Mouse (Mus musculus) liver, embryonic 16.5 days (tissue): ENCODE measurements around the gene Fv1. TPM values are rescaled to one million over a fixed set of nuclear protein-coding genes. Genes with fewer than 3 reads are reported as not detected.

Source experiments
- ATAC-seq: fragments of 200-750 bp; cut with Nextera tagmentation; 2 replicates; pipeline ENCODE4 v1.8.0; 2017; ENCODE audit warnings: low read depth, mild to moderate bottlenecking, moderate number of reproducible peaks, moderate library complexity
- H3K27ac ChIP-seq: fragments of 300-500 bp; sonication (generic); 2 replicates; pipeline ENCODE4 v1.5.1; 2014; ENCODE audit warnings: mild to moderate bottlenecking, low read length
- H3K27me3 ChIP-seq: fragments of 300-500 bp; sonication (generic); 2 replicates; pipeline ENCODE4 v1.6.1; 2014; ENCODE audit warnings: low read depth, low read length, mixed read lengths; ENCODE audit not compliant: control insufficient read depth, insufficient read depth
- H3K36me3 ChIP-seq: fragments of 300-500 bp; sonication (generic); 2 replicates; pipeline ENCODE4 v1.6.1; 2014; ENCODE audit warnings: mild to moderate bottlenecking; ENCODE audit not compliant: control insufficient read depth, insufficient read depth
- H3K4me1 ChIP-seq: fragments of 300-500 bp; sonication (generic); 2 replicates; pipeline ENCODE4 v1.6.1; 2014; ENCODE audit warnings: low read depth, low read length, mixed read lengths; ENCODE audit not compliant: control insufficient read depth
- H3K4me2 ChIP-seq: fragments of 300-500 bp; sonication (generic); 2 replicates; pipeline ENCODE4 v1.6.1; 2014; ENCODE audit warnings: low read depth, low read length, mixed read lengths
- H3K4me3 ChIP-seq: fragments of 300-500 bp; sonication (generic); 2 replicates; pipeline ENCODE4 v1.5.1; 2014; ENCODE audit warnings: low read depth, mild to moderate bottlenecking, low read length
- H3K9ac ChIP-seq: fragments of 300-500 bp; sonication (generic); 2 replicates; pipeline ENCODE4 v1.6.1; 2014; ENCODE audit warnings: low read depth, low read length
- H3K9me3 ChIP-seq: fragments of 300-500 bp; sonication (generic); replicated peaks from 2 replicates; pipeline ENCODE4 v1.6.1; 2016; ENCODE audit warnings: low read length; ENCODE audit not compliant: control insufficient read depth
- WGBS: fragments of 180-500 bp; shearing (Covaris S2); extraction: QIAGEN DNeasy Blood & Tissue Kit; methylation state at CpG from one replicate; pipeline ENCODE4 v1.1.7; 2014; ENCODE audit not compliant: insufficient replicate concordance; 5-methylcytosine and 5-hydroxymethylcytosine counted together
- polyA plus RNA-seq: library from polyadenylated mRNA; unstranded; fragments of >200 nt; fragmentation: Nextera tagmentation; extraction: Ambion mirVana; gene quantifications from 2 replicates; pipeline ENCODE4 v1.2.1, GENCODE M21; 2015

The Fv1 gene
- polyA plus RNA-seq, 1 experiment from 2014 or later = 1.8 TPM

DNA sequence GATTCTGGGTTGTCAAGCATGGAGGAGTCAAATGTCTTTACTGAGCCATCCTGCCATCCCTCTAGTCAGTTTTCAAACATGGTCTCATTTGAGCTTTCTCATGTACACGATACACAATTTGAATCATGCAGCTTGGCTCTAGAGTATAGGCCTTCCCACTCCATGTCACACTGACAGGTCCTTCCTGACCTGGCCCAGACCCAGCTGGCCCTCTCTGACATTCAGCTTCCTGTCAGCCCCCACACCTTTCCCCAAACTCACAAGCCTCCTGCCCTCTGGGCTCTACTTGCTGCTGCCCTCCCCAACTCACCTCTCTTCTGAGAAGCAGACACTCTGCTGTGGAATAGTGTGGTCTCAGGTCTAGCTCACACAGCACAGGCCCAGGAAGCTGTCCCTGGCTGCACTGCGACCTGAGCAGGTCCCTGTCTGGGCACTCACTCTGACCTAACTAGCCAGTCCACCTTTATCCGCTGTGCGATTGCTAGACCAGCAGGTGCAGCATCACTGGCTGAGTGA, 27.1 kb downstream of the Fv1 start:
- no peak overlapping the region for H3K4me2 ChIP-seq
- WGBS = 75% methylated on average over 4 of the region's 4 CpGs
- peaks cover 32% of the 10 kb centered on the region for H3K36me3 ChIP-seq

GRCm38 (mm10) chr4:147896411-147896810, 27.6 kb downstream of the Fv1 start:
- ATAC-seq = no peak
- Histone ChIP-seq H3K4me2 (no peak overlapping the region), H3K27ac (no peak overlapping the region), H3K36me3 (peaks cover 32% of the 10 kb centered on the region), H3K27me3 (no peaks in the 10 kb centered on the region), H3K4me3 (no peak overlapping the region), H3K9ac (no peak overlapping the region), H3K4me1 (no peaks in the 10 kb centered on the region), H3K9me3 (no peaks in the 10 kb centered on the region)
- 36% methylated on average over 1 of the region's 1 CpGs for WGBS

More for the DNA sequence above, 27.1 kb downstream of the Fv1 start:
- Histone ChIP-seq H3K4me1 (no peaks in the 10 kb centered on the region), H3K9ac (no peak overlapping the region), H3K9me3 (no peaks in the 10 kb centered on the region), H3K27ac (no peak overlapping the region), H3K27me3 (no peaks in the 10 kb centered on the region), H3K4me3 (no peak overlapping the region)
- ATAC-seq = no peak

GRCm38 (mm10) chr4:147897348-147897747, 28.6 kb downstream of the Fv1 start:
- ATAC-seq = no peak
- Histone ChIP-seq H3K27ac (no peak overlapping the region), H3K27me3 (no peaks in the 10 kb centered on the region), H3K4me2 (no peak overlapping the region), H3K9me3 (no peaks in the 10 kb centered on the region), H3K4me1 (no peaks in the 10 kb centered on the region), H3K4me3 (no peak overlapping the region), H3K9ac (no peak overlapping the region), H3K36me3 (peaks cover 32% of the 10 kb centered on the region)
- 78% methylated on average over 3 of the region's 3 CpGs for WGBS

- peaks cover 13% of the 10 kb centered on the region for H3K4me1 ChIP-seq
- H3K4me2 ChIP-seq = no peak overlapping the region
- H3K27ac ChIP-seq = no peak overlapping the region
- ATAC-seq = no peak
- 68% methylated on average over 7 of the region's 7 CpGs for WGBS
- H3K27me3 ChIP-seq = no peaks in the 10 kb centered on the region
- no peaks in the 10 kb centered on the region for H3K9me3 ChIP-seq
- H3K9ac ChIP-seq = no peak overlapping the region
- peaks cover 19% of the 10 kb centered on the region for H3K36me3 ChIP-seq
- H3K4me3 ChIP-seq = no peak overlapping the region
These were observed 31.7 kb downstream of the Fv1 start for GRCm38 (mm10) chr4:147900452-147900851.

GRCm38 (mm10) chr4:147902906-147903500, 34.2 kb downstream of the Fv1 start:
- H3K4me2 ChIP-seq = no peak overlapping the region
- peaks cover 8% of the 10 kb centered on the region; the same call in 1 of the 2 replicates for H3K36me3 ChIP-seq
- no peaks in the 10 kb centered on the region for H3K27me3 ChIP-seq
- 73% methylated on average over 12 of the region's 12 CpGs for WGBS
- H3K4me3 ChIP-seq = no peak overlapping the region
- no peak overlapping the region for H3K9ac ChIP-seq
- ATAC-seq = no peak
- H3K9me3 ChIP-seq = no peaks in the 10 kb centered on the region
- peaks cover 13% of the 10 kb centered on the region for H3K4me1 ChIP-seq
- no peak overlapping the region for H3K27ac ChIP-seq

- Histone ChIP-seq H3K4me3 (peak overlapping the region; percentile 76), H3K4me2 (peak overlapping the region; percentile 82), H3K9ac (peak overlapping the region; percentile 80), H3K9me3 (no peaks in the 10 kb centered on the region), H3K27ac (no peak overlapping the region), H3K27me3 (no peaks in the 10 kb centered on the region), H3K36me3 (peaks cover 5% of the 10 kb centered on the region; the same call in 1 of the 2 replicates), H3K4me1 (peaks cover 13% of the 10 kb centered on the region)
- ATAC-seq = no peak
- 60% methylated on average over 3 of the region's 3 CpGs for WGBS
These were observed 34.8 kb downstream of the Fv1 start for GRCm38 (mm10) chr4:147903601-147904000.

DNA sequence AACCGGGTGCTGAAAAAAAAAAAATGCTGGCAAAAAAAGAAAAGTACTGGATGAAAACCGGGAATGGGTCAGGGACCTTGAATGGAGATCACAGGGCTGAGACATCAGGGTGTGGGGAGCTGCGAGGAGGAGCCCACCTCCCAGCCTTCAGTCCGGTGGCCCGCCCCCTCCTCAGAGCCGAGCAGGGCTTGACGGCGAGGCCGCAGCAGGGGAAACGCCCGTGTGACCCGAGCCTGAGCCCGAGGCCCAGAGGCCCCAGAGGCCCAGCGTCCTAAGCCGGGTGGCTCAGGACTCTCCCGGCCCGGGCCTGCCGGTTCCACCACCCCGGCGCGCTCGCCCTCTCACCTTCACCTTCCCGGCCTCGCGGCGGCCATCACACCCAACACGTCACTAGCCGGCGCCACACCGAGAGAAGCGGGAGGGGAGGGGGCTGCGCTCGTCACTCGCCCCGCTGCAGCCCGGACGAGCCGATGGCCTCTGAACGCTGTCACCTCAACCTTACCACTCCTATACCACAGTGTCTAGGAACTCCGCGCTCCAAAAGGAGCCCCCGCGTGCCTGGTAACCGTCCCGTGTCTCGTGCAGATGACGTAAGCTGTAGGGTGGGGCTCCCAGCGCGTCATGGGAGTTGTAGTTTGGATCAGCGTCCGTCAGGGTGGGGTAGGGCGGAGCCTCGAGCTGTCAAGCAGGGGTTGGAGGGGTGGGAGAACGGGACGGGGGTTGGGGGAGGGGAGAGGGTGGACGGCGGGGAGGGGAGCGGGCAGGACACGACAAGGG, 35.7 kb downstream of the Fv1 start, which contains the start of gene Mfn2:
Gene Mfn2, minus strand, starts transcription at position 392 of the 777 bp plus-strand sequence.
- ATAC-seq = peak; percentile 96
- Histone ChIP-seq H3K27ac (peak within 1 kb of the TSS; percentile 83), H3K27me3 (no peaks in the 10 kb centered on the region), H3K36me3 (peaks cover 4% of the 10 kb centered on the region; the same call in 1 of the 2 replicates), H3K9ac (peak within 1 kb of the TSS; percentile 80), H3K4me1 (peaks cover 13% of the 10 kb centered on the region), H3K4me2 (peak within 1 kb of the TSS; percentile 82), H3K4me3 (peak within 1 kb of the TSS; percentile 76), H3K9me3 (no peaks in the 10 kb centered on the region)
- under 1% methylated on average over 59 of the region's 59 CpGs for WGBS

DNA sequence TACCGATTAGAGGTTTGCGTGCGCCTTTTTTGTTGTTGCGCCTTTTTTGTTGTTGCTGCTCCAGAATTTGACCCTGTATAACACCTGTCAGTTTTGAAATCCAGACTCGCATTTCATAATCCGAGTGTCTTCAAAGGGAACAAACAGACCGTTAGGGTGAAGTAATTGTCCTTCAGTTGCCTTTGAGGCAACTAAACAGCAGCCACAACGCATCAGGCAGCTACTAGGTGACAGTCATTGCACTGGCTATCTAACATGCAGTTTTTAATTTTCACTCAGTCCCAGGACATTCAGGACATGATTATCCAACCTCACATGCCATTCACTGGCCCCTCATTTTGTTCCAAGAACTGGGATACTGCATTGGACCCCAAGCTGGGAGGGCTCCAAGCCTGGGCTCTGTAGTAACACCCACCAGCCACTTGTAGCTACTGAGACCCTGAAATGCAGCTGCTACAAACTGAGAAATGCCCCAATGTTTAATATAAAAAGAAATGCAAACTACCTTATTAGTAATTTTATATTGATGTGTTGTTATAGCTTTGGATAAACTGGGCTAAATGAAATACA, 36.4 kb downstream of the Fv1 start:
- H3K4me1 ChIP-seq = peaks cover 13% of the 10 kb centered on the region
- H3K27ac ChIP-seq = peak overlapping the region; percentile 83
- peak overlapping the region; percentile 82 for H3K4me2 ChIP-seq
- peak overlapping the region; percentile 80 for H3K9ac ChIP-seq
- H3K9me3 ChIP-seq = no peaks in the 10 kb centered on the region
- no peak; the same call in none of the 2 replicates for ATAC-seq
- peaks cover 3% of the 10 kb centered on the region; the same call in 1 of the 2 replicates for H3K36me3 ChIP-seq
- H3K27me3 ChIP-seq = no peaks in the 10 kb centered on the region
- WGBS = 0% methylated on average over 8 of the region's 8 CpGs
- H3K4me3 ChIP-seq = peak overlapping the region; percentile 76
